Mouse (Mus musculus) stomach, postnatal 0 days (tissue): ENCODE measurements around the gene Abca17. TPM values are rescaled to one million over a fixed set of nuclear protein-coding genes. Genes with fewer than 3 reads are reported as not detected.

Experiments used
- ATAC-seq: fragments of 200-750 bp; cut with Nextera tagmentation; 2 replicates; pipeline ENCODE4 v1.8.0; 2017; ENCODE audit not compliant: low FRiP score, low TSS enrichment
- DNase-seq: peaks from one replicate; pipeline ENCODE4 v3.0.0-alpha.2; 2016; ENCODE audit warnings: low spot score
- H3K27ac ChIP-seq: fragments of 300-500 bp; sonication (generic); replicated peaks from 2 replicates; pipeline ENCODE4 v1.5.1; 2014; ENCODE audit warnings: mild to moderate bottlenecking, control low read depth
- H3K27me3 ChIP-seq: fragments of 300-500 bp; sonication (generic); 2 replicates; pipeline ENCODE4 v1.6.1; 2014; ENCODE audit warnings: low read length; ENCODE audit not compliant: control insufficient read depth, insufficient read depth
- H3K36me3 ChIP-seq: fragments of 300-500 bp; sonication (generic); 2 replicates; pipeline ENCODE4 v1.6.1; 2014; ENCODE audit warnings: low read length, mixed read lengths; ENCODE audit not compliant: control insufficient read depth, insufficient read depth
- H3K4me1 ChIP-seq: fragments of 300-500 bp; sonication (generic); replicated peaks from 2 replicates; pipeline ENCODE4 v1.6.1; 2014; ENCODE audit warnings: antibody characterized with exemption; ENCODE audit not compliant: control insufficient read depth, insufficient read depth
- H3K4me2 ChIP-seq: fragments of 300-500 bp; sonication (generic); replicated peaks from 2 replicates; pipeline ENCODE4 v1.6.1; 2014; ENCODE audit warnings: low read depth, mild to moderate bottlenecking, control low read depth, moderate library complexity
- H3K4me3 ChIP-seq: fragments of 300-500 bp; sonication (generic); 2 replicates; pipeline ENCODE4 v1.5.1; 2014; ENCODE audit warnings: low read depth, low read length, control low read depth
- H3K9ac ChIP-seq: fragments of 300-500 bp; sonication (generic); 2 replicates; pipeline ENCODE4 v1.6.1; 2014; ENCODE audit warnings: mild to moderate bottlenecking, low read length, control low read depth, mixed read lengths
- H3K9me3 ChIP-seq: fragments of 300-500 bp; sonication (generic); 2 replicates; pipeline ENCODE4 v1.6.1; 2016; ENCODE audit warnings: low read length; ENCODE audit not compliant: control insufficient read depth
- CTCF ChIP-seq: IDR thresholded peaks from 2 replicates; pipeline ENCODE4 v1.5.1; 2016; ENCODE audit warnings: antibody characterized with exemption, low read depth, mild to moderate bottlenecking, moderate library complexity
- EP300 ChIP-seq: optimal IDR thresholded peaks from 2 replicates; pipeline ENCODE3; 2016; ENCODE audit warnings: antibody characterized with exemption
- WGBS: fragments of 180-500 bp; shearing (Covaris S2); extraction: QIAGEN DNeasy Blood & Tissue Kit; methylation state at CpG from one replicate; pipeline ENCODE4 v1.1.7; 2014; 5-methylcytosine and 5-hydroxymethylcytosine counted together
- polyA plus RNA-seq: library from polyadenylated mRNA; unstranded; fragments of >200 nt; fragmentation: Nextera tagmentation; extraction: Ambion mirVana; gene quantifications from 2 replicates; pipeline ENCODE4 v1.2.1, GENCODE M21; 2015

Abca17 gene
- polyA plus RNA-seq, 1 experiment from 2014 or later = not detected

DNA sequence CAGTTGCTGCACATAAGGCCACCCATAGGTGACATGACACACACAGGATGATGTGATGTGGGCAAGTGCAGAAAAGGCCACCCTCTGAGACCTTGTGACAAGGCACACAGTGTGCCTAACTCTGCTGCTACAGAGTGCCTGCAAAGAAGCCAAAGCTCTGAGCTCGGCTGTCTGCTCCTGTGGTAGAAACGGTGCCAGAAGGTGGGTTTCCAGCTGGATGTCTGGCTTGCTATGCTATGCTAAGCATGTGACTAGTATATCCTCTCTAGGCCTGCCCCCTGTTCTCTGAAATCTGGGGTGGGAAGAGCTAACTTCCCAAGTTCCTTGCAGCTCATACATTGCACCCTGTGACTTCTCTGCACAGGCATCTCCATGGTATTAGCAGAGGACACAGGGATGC, 86.1 kb downstream of the Abca17 start:
- DNase-seq (no peak), ATAC-seq (no peak)
- Histone ChIP-seq H3K4me3 (no peak overlapping the region), H3K27ac (no peak overlapping the region), H3K36me3 (no peaks in the 10 kb centered on the region), H3K4me1 (no peaks in the 10 kb centered on the region), H3K9me3 (no peaks in the 10 kb centered on the region), H3K9ac (no peak overlapping the region), H3K4me2 (no peak overlapping the region), H3K27me3 (no peaks in the 10 kb centered on the region)
- TF ChIP-seq EP300 (no peak), CTCF (no peak)
- 63% methylated on average over 2 of the region's 2 CpGs for WGBS

DNA sequence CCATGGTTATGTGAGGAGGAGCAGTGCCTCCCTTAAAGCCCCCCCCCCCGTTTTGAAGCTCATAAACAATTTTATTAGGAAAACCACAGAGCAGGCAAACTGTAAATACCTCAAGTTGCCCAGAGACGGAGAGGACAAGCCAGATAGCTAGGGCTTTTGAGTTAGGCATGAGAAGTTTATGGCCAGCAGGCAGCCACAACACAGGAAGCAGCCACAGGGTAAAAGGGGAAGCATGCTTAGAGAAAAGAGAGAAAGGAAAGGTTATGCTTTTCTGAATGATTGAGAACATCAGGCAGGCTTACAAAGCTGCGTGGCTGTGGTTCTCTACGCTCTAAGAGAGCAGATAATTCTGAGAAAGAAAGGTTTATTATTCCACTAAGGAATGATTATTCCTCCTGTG, 90.4 kb downstream of the Abca17 start:
- TF ChIP-seq EP300 = no peak
- no peak for TF ChIP-seq CTCF
- ATAC-seq (no peak), DNase-seq (no peak)
- H3K36me3 ChIP-seq = no peaks in the 10 kb centered on the region
- no peaks in the 10 kb centered on the region for H3K4me1 ChIP-seq
- H3K4me2 ChIP-seq = no peak overlapping the region
- no peak overlapping the region for H3K4me3 ChIP-seq
- WGBS = 72% methylated on average over 4 of the region's 4 CpGs
- no peaks in the 10 kb centered on the region for H3K27me3 ChIP-seq
- H3K9ac ChIP-seq = no peak overlapping the region
- no peaks in the 10 kb centered on the region for H3K9me3 ChIP-seq
- H3K27ac ChIP-seq = no peak overlapping the region

DNA sequence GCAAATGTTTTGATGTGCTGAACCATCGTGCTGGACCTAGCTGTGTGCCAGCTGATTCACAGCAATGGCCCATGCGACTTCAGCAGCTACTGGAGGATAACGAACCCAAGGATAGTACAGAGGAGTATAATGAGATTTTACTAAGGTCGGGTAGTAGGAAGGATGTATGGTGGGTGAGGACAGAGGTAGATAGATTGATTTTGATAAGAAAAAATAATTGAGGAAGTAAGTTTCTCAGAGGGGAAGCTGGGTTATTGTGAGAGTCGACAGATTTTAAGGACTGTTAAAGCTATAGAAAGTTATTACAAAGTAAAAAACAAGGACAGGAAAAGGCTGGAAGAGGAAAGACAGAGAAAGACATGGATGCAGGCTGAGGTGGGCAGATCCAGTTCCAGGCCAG, 91.2 kb downstream of the Abca17 start:
- TF ChIP-seq CTCF (no peak), EP300 (no peak)
- no peaks in the 10 kb centered on the region for H3K4me1 ChIP-seq
- H3K27me3 ChIP-seq = no peaks in the 10 kb centered on the region
- H3K4me3 ChIP-seq = no peak overlapping the region
- no peak for DNase-seq
- H3K9me3 ChIP-seq = no peaks in the 10 kb centered on the region
- no peak overlapping the region for H3K4me2 ChIP-seq
- ATAC-seq = no peak
- no peak overlapping the region for H3K27ac ChIP-seq
- H3K9ac ChIP-seq = no peak overlapping the region
- 63% methylated on average over 5 of the region's 5 CpGs for WGBS
- no peaks in the 10 kb centered on the region for H3K36me3 ChIP-seq

DNA sequence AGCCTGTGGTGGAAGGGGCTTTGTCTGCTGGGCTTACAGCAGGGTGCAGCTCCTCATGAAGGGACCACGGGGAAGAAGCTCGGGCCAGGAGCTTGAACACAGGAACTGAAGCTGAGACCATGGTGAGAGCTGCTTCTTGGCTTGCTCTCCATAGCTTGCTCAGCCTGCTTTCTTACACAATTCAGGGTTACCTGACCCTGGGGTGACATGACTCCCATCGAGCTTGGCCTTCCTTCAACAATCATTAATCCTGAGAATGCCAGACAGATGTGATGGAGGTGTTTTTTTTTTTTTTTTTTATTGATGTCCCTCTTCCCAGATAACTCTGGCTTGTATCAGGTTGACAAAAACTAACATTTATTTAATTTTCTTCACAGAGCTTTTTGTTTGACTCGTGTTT, 91.9 kb downstream of the Abca17 start:
- Histone ChIP-seq H3K27me3 (no peaks in the 10 kb centered on the region), H3K4me3 (no peak overlapping the region), H3K27ac (no peak overlapping the region), H3K9me3 (no peaks in the 10 kb centered on the region), H3K9ac (no peak overlapping the region), H3K4me1 (no peaks in the 10 kb centered on the region), H3K36me3 (no peaks in the 10 kb centered on the region), H3K4me2 (no peak overlapping the region)
- ATAC-seq (no peak), DNase-seq (no peak)
- TF ChIP-seq CTCF (no peak), EP300 (no peak)
- WGBS = 45% methylated on average over 4 of the region's 4 CpGs

DNA sequence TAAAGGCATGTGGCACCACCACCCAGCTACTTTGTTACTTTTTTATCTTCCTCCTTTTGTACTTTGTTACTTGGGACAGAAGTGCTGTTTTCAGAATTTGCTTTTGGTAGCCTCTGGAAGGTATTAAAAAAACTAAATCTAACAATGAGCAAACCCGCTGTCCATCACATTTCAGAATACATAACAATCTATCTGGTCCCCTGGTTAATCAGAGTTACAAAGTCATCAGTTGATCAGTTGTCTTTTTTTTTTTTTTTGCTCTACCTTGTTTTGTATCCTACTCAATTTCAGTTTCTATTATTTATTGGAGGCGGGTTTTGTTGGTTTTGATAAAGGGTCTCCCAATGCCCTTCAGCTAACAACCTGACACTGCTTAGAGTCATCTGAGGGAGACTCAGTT, 98.5 kb downstream of the Abca17 start:
- no peak for TF ChIP-seq EP300
- no peak for TF ChIP-seq CTCF
- no peaks in the 10 kb centered on the region for H3K9me3 ChIP-seq
- no peaks in the 10 kb centered on the region for H3K36me3 ChIP-seq
- no peak overlapping the region for H3K4me2 ChIP-seq
- 97% methylated on average over 2 of the region's 2 CpGs for WGBS
- H3K27ac ChIP-seq = no peak overlapping the region
- no peak overlapping the region for H3K4me3 ChIP-seq
- H3K9ac ChIP-seq = no peak overlapping the region
- ATAC-seq (no peak), DNase-seq (no peak)
- H3K27me3 ChIP-seq = no peaks in the 10 kb centered on the region
- 0 out of 2 replicates have a peak, but pooled peaks cover 2% of the 10 kb centered on the region for H3K4me1 ChIP-seq

GRCm38 (mm10) chr17:24251320-24252069, 99.4 kb downstream of the Abca17 start, which contains the start of gene Ccnf:
Ccnf (minus strand) TSS chr17:24251484.
- H3K4me1 ChIP-seq = 0 out of 2 replicates have a peak, but pooled peaks cover 2% of the 10 kb centered on the region
- peak within 1 kb of the TSS; percentile 73 for H3K9ac ChIP-seq
- TF ChIP-seq EP300 = peak; percentile 66
- TF ChIP-seq CTCF = peak; percentile 64
- peak; percentile 97 for DNase-seq
- peak within 1 kb of the TSS; percentile 78 for H3K4me2 ChIP-seq
- no peaks in the 10 kb centered on the region for H3K9me3 ChIP-seq
- H3K27me3 ChIP-seq = no peaks in the 10 kb centered on the region
- under 1% methylated on average over 48 of the region's 48 CpGs for WGBS
- H3K36me3 ChIP-seq = no peaks in the 10 kb centered on the region
- peak within 1 kb of the TSS; percentile 61 for H3K27ac ChIP-seq
- ATAC-seq = peak; percentile 100
- H3K4me3 ChIP-seq = peak within 1 kb of the TSS; percentile 72
